Mouse (Mus musculus) forelimb bud, embryonic 11.5 days (tissue): Measurements from ENCODE around the gene 4933425L06Rik.
A peak's percentile ranks its signal among the peaks of the same experiment; 100 is the strongest.

ENCODE experiments used
- DNase-seq: peaks from one replicate; pipeline ENCODE4 v3.0.0-alpha.2; 2012; ENCODE audit warnings: low read depth, low spot score

Gene 4933425L06Rik

DNA sequence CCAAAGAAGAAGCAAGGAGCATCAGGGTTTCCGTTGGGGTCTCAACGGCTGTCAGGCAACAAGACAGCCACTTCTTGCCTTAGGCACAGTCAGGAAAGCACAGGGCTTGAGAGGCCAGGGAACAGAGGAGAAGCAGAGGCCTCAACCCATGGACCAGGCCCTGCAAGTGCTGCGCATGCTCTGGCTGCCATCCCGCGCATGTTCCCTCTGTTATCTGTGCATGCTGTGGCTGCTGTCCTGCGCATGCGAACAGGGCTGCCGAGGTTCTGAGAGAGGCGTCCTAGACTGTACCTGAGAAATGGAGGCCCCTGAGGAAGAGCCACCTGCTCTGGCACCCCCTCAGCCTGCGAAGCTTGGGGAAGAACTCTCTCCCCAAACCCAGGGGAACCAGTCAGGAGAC is at the start of gene 4933425L06Rik:
TSS of gene 4933425L06Rik (plus strand) at position 261 of the 400 bp plus-strand sequence.
- no peak for DNase-seq

DNA sequence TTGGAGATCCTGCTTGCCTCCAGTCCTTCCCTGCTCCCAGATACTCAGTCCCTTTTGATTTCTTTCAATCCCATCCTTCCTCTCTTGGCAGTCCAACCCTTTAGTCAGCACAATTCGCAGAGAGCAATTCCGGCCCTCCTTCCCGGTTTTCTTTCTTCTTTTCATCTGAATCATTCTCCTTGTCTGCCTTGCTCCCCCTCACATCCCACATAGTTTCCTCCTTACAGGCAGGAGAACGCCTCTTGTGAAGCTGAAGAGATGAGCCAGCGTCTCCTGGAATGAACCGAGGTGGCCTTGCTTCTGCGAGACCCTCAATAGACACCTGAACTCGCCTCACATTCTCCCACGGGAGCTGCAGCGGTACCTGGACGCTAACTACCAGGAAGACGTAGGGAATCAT is 44.1 kb upstream of the 4933425L06Rik start:
- no peak for DNase-seq

DNA sequence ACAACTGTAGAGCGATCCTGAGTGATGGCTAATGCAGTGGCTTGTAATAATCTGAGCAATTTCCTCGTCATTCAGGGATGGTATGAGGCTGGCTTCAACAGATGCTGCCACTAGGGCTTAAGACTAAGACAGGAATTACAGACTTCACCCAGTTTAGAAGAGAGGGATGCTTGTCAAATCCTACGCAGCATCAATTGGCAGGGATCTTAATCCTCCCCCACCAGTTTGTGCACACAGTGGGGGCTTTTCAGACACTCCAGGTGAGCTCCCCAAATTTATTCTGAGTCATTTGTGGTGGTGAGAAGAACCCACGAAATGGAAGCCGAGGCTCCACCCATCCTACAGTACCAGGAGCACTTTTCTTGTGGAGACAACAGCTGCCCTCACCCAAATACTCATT is 43.6 kb upstream of the 4933425L06Rik start:
- no peak for DNase-seq

DNA sequence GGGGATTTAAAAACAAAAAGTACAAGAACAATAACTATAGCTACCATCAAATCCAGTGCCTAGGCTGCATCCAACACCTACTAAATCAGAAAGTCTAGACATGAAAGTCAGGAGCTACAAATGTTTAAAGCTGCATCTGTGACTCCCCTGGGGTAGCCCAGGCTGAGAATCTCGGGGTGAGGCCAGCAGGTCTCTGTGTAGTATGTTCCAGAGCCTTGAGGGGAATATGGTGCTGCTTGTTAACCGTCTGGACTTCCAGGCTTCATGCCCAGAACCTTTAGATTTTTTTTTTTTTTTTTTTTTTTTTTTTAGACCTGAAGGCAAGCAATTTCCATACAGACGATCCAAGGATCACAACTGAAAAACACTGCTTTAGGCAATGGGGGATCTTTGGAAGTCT is 38.0 kb upstream of the 4933425L06Rik start:
- DNase-seq = no peak

DNA sequence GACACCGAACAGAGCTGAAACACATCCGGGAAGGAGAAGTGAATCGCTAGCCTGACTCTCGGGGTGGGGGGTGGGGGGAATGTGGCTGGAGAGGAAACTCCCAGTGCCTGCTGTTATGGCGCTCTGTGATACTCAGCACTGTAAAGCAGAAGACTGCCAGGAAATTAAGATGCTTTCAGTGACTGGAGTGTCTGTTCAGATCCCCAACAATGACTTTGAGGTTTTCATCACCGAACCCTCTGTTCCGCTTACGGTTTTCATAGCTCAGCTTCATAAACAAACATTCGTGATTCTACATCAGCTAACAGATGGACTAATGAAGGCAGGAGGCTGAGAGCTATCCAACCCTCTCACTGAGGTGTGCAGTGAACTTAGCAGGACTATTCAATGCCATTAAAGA is 34.5 kb upstream of the 4933425L06Rik start:
- DNase-seq = no peak

DNA sequence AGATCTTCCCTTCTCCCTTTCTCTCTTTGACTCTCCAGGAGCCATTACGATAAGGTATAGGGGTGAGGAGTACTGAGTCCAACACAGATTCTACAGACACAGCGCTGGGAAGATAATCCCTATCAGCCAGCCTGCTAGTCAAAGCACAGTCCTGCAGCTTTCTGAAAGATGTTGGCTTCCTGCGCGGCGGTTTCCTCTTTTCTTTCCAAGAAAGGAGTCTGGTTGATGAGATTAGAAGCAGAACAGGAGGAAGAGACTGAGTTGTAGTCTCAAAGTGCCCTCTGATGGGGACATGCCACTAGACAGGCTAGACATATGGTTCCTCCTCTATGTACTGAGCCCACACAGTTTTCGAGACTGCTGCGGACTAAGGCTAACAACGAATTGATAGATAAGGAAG is 33.3 kb upstream of the 4933425L06Rik start:
- no peak for DNase-seq

DNA sequence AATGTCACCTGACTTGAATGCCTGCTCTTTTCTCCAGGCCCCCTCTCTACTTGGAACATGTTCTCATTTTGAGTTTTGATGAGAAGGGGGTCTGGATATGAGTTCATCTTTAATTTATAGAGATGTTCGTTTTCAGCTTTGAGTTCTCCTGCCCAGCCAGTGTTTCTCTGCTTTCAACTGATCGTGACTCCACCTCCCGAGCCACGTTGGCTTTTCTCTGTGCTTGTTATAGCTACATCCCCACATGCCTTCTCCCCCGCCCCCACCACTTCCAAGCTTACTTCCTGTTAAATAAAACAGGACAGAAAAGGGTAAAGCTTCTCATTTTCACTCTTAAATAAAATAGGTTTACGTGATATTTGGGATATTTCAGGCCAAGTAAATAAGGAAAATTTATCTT is 30.5 kb upstream of the 4933425L06Rik start:
- DNase-seq = no peak

DNA sequence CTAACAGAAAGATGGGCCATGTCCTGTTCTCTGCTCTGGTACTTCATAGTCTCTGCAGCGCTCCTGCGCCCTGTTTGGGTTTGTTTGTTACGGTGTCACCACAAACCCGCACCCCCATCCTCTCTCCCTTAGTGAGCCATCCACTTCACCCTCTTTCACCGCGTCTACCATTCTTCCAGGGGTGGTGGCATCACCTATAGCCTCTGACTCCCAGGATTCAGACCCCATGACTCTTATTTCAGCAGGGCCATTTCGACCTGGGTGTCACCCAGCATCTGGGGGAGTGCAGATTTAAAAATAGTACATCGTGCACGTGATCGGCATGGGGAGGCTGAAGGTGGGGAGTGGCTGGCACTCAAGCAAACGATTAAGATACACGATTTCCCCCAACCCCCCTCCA is 28.3 kb upstream of the 4933425L06Rik start:
- DNase-seq = no peak

DNA sequence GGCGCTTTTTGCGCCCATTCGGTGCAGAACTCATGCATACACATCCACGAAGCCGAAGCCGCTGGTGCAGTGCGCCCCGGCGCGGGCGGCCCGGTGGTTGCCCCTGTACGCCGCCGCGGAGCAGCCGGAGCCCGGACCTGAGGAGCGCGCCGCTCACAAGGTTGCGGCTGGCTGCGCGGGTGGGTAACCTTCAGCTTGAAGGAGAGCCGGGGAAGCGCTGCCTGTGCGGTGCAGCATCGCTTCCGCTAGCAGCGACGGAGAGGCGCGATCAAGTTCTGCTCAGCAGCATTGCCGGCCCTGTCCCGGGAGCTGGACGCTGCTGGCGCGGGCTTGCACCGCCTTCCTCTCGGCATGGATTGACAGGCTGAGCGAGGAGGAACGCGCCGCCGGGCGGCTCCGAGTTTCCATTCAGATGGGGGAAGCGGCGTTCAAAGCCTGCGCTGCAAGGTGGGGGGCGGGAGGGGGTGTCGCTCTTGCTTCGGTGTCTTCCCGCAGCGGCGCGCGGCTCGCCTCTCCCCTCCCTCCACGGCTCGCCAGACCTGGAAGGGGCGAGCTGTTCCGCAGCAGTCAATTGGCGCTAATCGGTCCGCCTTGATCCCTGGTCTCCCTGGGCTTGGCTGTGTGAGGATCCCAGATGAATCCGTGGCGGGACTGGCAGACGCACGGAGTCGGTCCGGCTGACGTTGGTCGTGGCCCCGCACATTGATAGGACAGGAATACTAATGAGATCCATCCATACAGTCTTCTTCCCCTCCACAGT is 27.6 kb upstream of the 4933425L06Rik start, which contains the start of gene Rgs7bp:
TSS of gene Rgs7bp (minus strand) at position 750 of the 760 bp plus-strand sequence.
- DNase-seq = peak; percentile 58

DNA sequence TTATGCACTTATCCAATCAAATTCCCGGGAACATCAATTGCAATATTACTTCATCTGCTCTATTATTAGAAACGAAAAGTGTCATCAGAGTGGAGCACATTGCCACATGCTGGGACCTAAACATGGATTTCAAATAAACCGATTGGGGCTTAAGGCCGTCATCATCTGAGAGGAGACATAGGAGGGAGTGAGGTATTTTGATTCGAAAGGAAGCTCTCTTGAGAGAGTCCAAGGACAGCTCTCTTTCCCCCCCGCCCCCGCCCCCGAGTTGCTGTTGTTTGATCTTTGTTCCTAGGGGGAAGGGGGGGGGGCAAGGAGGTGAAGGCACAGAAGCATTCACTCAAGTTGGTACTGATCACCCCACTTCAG is 27.0 kb upstream of the 4933425L06Rik start:
- no peak for DNase-seq

DNA sequence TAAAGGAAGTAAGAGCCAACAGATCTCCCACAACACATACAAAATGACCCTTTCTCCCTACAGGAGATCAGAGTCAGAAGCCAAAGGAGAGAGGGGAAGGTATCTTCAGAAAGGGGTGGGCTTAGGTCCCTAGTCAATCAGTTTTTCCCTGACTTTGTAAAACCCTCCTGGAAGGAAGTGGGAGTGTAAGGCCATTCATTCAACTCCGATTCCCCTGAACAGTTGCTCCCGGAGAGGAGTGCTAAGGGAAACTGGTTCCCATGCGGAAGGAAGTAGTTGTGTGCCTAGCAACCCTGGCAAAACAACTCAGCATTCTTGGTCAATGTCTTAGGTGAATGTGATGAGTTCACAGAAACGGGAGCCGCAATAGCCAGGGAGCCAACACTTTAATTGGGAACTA is 26.5 kb upstream of the 4933425L06Rik start:
- peak; percentile 36 for DNase-seq

DNA sequence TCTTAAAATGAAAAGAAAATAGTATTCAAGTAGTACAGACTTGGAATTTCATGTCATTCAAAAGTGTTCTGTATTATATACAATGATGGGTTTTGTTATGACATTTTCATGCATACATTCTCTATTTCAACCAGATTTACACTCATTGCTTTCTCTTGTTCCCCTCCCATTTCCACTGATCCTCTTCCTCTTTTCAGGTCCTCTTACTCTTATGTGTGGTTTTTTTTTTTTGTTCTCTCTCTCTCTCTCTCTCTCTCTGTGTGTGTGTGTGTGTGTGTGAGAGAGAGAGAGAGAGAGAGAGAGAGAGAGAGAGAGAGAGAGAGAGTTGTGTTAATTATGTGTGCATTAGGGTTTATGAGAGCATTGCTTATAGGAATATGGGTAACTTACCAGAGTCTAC is 15.8 kb upstream of the 4933425L06Rik start:
- no peak for DNase-seq

DNA sequence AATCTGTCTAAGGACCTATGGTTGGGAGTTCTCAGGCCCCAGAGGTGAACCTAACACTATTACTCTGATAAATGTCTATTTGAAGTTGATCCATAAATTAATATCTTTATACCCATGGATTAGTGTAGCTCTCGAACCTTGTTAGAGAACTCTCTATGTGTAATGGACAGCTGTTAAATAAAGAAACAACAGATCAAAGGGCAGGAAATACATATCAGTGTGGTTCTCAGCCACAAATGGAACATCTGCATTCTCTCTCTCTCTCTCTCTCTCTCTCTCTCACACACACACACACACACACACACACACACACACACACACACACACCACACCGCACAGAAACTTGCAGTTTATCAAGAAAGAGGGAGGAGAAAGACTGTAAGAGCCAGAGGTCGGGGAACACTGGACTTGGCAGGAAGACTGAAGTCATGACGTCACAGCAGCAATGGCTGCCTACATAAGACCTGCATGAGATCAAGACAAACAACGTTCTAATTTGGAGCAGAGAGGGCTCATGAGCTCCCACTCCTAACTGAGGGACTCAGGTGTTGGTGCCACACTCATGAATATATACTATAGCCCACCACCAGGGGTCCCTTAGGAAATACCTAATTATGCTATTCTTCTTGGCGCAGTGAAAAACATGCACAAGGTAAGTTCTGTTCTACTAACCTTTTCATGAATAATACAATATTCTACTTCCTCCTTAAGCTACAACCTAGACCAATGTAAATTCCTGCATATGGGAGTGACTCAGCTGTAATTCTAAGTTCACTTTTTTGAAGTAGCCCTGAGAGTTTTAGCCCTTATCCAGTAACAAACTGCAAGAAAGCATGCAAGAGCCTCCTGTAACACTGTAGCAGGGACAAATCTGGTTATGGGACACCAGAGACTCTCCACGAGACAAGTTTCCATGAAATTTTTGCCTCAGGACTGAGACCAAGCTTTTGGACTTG is 14.8 kb upstream of the 4933425L06Rik start:
- DNase-seq = no peak

DNA sequence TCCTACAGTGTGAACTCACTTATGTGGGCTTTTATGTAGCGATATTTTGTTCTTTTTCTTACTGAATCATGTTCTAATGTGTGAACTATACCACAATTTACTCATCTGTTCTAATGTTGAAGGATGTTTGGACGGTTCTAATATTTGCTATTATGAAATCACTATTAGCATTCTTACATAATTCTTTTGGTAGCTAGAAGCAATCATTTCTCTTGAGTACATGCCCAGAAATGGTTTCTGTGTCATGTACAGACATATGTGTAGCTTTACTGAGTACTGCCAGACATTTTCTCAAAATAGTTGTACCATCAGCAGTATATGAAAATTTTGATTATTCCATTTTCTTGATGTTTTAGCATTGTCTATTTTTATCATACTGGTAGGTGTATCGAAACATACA is 7.4 kb downstream of the 4933425L06Rik start:
- DNase-seq = no peak

DNA sequence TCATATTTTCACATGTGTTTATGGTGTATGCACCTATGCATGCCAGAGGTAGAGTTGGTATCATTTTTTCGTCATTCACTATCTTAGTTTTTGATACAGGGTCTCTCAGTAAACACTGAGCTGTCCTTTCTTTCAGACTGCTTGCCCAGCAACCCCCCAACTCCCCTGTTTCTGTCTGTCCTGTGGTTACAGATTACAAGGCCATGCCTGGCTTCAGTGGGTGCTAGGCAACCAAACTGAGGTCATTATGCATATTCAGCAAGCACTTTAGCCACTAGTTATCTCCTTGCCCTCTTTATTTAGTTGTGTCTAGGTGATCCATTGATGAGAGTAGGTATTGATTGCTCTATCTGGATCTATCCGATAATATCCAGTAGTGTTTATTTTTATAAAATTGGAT is 14.4 kb downstream of the 4933425L06Rik start:
- no peak for DNase-seq

DNA sequence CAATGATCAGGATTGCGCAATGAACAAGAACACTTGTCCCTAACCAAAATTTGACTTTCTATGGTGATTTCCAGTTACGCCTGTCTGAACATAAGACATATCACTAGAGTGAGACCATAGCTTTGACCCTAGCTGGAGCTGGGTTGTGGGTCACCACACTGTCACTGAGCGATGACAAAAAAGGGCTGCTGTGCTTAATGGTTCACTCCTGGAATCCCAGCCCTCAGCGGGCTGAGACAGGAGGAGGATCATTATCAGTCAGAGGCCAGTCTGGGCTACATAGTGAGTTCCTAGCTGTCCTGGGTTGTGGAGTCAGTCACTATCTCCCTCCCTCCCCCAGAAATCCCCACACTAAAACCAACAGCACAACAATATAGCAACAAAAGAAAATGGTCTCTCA is 18.8 kb downstream of the 4933425L06Rik start:
- DNase-seq = no peak

DNA sequence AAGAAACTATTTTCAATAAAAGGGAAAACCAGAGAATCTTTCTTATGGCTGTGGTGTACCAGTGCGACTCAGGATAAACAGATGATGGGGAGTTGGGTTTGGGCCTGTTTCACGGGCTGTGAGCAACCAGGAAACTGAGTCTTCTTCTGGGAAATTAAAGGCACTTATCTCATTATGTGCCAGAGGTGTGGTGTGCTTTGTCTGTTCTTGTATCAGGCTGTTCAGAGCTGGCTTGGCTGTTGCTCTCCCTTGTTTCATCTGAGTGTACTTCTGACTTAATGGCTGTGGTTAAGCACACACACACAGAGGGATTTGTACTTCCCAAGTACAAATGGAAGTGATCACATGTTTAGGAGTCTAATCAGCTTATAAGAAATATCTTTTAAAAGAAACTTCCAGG is 22.5 kb downstream of the 4933425L06Rik start:
- no peak for DNase-seq

DNA sequence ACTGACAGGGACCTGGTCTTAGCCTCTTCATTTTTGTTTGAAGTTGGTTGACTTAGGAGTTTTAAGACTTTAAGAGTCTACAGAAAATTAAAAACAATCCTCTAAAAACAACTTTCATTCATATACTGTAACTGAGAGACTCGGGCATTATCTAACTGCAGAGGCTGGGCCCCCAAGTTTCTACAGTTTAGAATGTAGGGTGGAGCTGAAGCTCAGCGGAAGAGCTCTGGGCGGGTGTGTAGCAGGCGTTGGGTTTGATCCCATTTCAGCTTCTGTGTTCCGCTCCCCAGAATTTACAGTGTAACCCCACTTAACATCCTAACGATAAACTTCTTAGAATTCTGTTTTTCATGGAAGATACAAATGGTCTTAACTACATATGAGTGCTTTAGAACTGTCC is 29.7 kb downstream of the 4933425L06Rik start:
- no peak for DNase-seq

DNA sequence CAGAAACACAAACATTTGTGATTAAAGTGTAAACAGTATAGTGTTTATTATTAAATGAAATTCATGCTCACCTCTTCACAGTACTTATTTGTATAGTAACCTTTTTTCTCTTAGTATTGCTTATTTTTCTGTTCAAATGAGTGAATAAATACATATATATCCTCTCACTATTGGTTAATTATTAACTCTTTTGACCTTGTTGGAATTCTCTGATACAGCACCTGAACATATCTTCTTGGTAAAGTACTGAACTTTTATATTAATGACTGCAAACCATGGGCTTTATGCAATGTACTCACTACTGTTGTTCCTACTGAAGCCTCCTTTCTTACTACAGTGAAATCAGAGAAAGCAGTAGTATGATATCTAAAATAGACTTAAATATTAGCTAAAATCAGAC is 39.7 kb downstream of the 4933425L06Rik start:
- no peak for DNase-seq

DNA sequence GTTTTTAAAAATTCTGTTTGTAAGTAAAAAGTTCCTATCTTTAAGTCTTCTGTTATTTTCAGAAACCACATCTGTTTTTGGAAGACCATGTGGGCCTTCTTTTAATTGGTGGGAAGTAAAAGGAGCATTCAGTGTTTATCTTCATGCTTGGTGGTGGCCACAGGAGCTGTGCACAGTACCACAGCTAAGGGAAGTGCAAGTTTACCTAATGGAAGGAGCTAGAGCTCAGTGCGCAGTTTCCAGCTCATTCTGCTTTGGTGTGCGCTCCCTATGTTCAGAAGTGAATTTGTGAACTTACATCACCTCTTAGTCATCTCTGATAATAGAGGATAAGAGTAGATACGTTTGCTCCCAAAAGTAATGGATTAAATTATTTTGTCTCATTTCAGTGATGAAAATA is 40.2 kb downstream of the 4933425L06Rik start:
- DNase-seq = no peak

DNA sequence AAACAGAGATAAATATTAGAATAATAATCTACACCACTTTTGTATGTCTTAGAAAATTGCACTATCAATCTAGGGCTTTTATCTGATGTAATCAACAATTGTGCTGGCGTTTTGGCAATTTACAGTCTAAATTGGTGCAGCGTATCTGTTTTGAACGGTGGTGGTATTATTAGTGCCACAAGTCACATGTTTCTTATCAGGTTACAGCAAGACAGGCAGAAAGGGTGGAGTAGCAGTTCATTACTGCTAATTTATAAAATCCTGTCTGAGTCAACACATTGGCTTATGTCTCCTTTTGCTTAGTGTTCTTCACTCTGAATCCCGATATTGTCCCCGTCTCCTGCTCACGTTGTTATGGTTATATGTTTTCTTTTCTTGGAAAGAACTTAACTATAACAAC is 48.2 kb downstream of the 4933425L06Rik start:
- DNase-seq = no peak

DNA sequence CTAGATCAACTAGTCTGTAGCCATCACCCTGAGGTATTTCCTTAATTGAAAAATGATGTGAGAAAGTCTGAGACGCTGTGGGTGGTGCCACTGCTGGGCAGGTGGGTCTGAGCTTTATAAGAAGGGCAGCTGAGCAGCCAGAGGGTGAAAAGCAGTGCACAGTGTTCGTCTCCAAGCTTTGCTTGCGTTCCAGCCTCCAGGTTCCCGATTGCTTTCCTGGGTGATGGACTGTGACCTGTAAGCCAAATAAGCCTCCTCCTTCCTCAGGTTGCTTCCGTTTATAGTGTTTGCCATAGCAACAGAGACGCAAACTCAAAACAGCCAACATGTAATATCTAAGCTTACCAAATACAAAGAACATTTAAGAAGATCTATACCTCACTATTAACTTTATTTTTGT is 50.4 kb downstream of the 4933425L06Rik start:
- DNase-seq = no peak

DNA sequence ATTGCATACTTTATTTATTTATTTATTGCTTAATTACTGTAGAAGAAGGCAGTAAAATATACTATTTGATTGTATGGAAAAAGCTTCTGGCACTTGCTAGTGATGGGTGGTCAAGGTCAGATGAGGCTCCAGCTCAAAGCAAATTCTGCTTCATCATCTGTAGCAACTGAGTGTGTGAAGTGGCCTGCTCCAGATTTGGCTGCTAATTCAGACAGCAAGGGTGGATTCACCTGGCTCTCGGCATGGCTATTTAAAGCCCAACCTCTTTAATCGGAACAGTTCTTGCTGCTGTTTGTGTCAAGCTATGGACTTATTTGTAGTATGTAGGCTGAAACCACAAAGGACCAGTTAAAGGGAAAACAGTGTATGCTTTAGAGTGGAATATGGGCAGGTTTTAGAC is 50.9 kb downstream of the 4933425L06Rik start:
- no peak for DNase-seq
